In genomic region chr11:76370491-76370890, GRCm38 (mm10) we compare ENCODE assay signal across 13 mouse cellular contexts.
"Had no signal": no experiment of that assay in that cellular context is flagged by ENCODE, and none has a peak within 500 bp of the region (broad histone marks: within the 10 kb centered on the region; RNA-seq: fewer than 3 reads in every experiment).

No protein-coding gene starts in this region.

- H3K4me1 ChIP-seq: liver, embryonic 13.5 days had no signal

- H3K27ac ChIP-seq: kidney, embryonic 15.5 days; liver, embryonic 13.5 days; lung, embryonic 15.5 days; macrophage; midbrain, embryonic 12.5 days; stomach, embryonic 15.5 days had no signal

- ATAC-seq: liver, postnatal 0 days had no signal

- H3K9me3 ChIP-seq: kidney, embryonic 15.5 days; liver, embryonic 13.5 days; lung, embryonic 15.5 days; megakaryocyte, embryonic 14.5 days; midbrain, embryonic 12.5 days; stomach, embryonic 15.5 days had no signal

- H3K4me3 ChIP-seq: kidney, embryonic 15.5 days; liver, embryonic 13.5 days; lung, embryonic 15.5 days; megakaryocyte, embryonic 14.5 days; midbrain, embryonic 12.5 days; stomach, embryonic 15.5 days had no signal

- H3K27me3 ChIP-seq: kidney, embryonic 15.5 days; liver, embryonic 13.5 days; lung, embryonic 15.5 days; midbrain, embryonic 12.5 days; stomach, embryonic 15.5 days had no signal

- H3K36me3 ChIP-seq: kidney, embryonic 15.5 days; liver, embryonic 13.5 days; lung, embryonic 15.5 days; midbrain, embryonic 12.5 days; stomach, embryonic 15.5 days had no signal

- DNase-seq: kidney, adult 2 months; kidney, postnatal 14 days; liver; liver, embryonic 13.5 days; liver, postnatal 0 days; lung, postnatal 14 days; thymus, postnatal 4 days had no signal

- H3K4me2 ChIP-seq: kidney, embryonic 15.5 days; liver, embryonic 13.5 days; lung, embryonic 15.5 days; midbrain, embryonic 12.5 days; stomach, embryonic 15.5 days had no signal

- H3K9ac ChIP-seq: kidney, embryonic 15.5 days; liver, embryonic 13.5 days; liver, postnatal 0 days; lung, embryonic 15.5 days; midbrain, embryonic 12.5 days; stomach, embryonic 15.5 days had no signal
